Mouse (Mus musculus) gastrocnemius, postnatal 36 days (tissue): ENCODE measurements around the gene Rnf130. TPM values are rescaled to one million over a fixed set of nuclear protein-coding genes. Genes with fewer than 3 reads are reported as not detected.

ENCODE experiments used
- DNase-seq, 2 experiments: peaks; one replicate each; pipeline ENCODE4 v3.0.0; 2022
- intact Hi-C: fragments of 180-260 bp; cut with DNase I; formaldehyde crosslinking; loops from one replicate; pipeline ENCODE4 v1.15.1; 2025
- long read RNA-seq, 2 experiments: library from polyadenylated mRNA; stranded (forward); transcript quantifications; one replicate each; pipeline ENCODE4 v2.0.0; 2021
- total RNA-seq, 2 experiments: library from RNA; stranded (reverse); gene quantifications; 2 replicates each; pipeline ENCODE4 v1.2.3; 2021

Gene Rnf130
- 10 to 100 TPM; 37.5 to 44.1 TPM for total RNA-seq
- long read RNA-seq, experiment 1, transcript Rnf130-202 (9 exons, 1,502 nt), result major isoform, 38 of 51 reads
- long read RNA-seq, experiment 1, partial matches to known transcripts, result 6 of 51 reads
- long read RNA-seq, experiment 1, other reads (novel, unspliced or antisense), result 5 of 51 reads
- long read RNA-seq, experiment 2, transcript Rnf130-202 (9 exons, 1,502 nt), result major isoform, 33 of 52 reads
- long read RNA-seq, experiment 2, partial matches to known transcripts, result 2 of 52 reads
- long read RNA-seq, experiment 2, other reads (novel, unspliced or antisense), result 13 of 52 reads

DNA sequence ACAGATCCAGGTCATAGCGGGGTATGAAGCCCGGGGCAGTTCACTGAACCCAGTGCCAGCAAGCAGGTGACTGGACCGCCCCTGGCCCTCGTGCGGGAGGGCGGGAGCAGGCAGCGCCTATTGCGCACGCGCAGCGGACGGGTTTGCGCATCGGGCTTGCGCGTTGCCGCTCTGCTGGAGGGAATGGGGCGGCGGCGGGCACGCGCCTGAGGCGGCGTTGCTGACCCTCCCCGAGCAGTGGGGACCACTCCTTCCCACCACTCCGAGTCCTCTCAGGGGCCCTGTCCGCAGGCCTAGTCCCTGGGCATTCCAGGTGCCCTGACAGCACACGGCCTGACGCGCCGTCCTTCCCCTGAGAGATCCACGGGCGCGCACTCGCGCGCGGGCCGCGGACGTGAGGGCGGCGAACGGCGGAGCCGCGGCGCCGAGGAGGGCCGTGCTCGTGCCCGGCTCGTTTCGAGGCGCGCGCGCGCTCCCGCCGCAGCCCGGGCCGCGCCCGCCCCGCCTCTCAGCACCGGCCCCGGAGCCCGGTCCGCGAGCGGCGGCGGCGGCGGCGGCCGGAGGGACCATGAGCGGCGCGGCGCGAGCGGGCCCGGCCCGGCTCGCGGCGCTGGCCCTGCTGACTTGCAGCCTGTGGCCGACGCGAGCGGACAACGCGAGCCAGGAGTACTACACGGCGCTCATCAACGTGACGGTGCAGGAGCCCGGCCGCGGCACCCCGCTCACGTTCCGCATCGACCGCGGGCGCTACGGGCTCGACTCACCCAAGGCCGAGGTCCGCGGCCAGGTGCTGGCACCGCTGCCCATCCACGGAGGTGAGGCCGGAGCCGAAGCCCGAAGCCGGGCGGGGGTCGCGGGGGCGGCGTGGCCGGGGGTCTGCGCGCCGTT is at the start of gene Rnf130:
Gene Rnf130 (plus strand): TSS at position 514 of the 888 bp plus-strand sequence.
- peak; percentile 93 to 95 for DNase-seq
- intact Hi-C loops, result loop anchor here (5.0 kb wide), 1 partner anchor 107 kb away; the partner anchor contains the start of gene Tbc1d9b

DNA sequence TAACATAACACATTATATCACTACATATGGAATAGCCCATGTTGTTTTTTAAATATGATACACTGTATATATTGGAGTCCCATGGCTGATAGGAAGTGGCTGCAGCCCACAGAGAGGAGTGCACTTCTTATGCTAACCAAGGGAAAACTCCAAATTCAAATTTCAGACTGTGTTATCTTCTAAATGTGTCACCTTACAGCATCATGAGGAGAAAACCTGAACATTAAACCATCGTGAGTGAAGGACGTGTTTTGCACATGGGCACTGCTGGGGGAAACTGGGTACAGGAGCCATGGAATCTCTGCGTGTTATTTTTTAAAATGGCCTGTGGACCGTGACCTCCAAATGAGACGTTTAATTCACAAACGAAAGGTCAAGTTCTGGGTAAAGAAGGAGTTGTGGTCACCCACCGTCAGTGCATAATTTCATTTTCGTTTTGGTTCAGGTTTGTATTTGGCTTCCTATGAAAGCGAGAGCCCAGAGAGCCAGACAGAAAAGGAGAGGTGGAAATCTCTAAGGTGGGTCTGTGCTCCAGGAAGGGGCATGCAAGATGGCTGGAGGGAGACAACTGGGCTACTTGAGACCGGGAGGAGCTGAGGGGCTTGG is 47.1 kb upstream of the Rnf130 start:
- no peak for DNase-seq
- intact Hi-C loops, result no loop called here

DNA sequence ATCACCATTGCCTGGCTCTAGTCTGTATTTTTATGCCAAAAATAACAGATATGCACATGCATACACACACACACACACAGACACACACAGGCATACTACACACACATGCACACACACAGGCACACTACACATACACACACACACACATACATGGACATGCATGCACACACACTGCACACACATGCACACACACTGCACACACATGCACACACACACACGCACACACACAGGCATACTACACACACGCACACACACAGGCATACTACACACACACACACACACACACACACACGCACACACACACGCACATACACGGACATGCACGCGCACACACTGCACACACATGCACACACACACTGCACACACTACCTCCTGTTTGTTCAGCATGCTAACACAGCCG is 46.2 kb upstream of the Rnf130 start:
- DNase-seq, result no peak
- intact Hi-C loops, result no loop called here

DNA sequence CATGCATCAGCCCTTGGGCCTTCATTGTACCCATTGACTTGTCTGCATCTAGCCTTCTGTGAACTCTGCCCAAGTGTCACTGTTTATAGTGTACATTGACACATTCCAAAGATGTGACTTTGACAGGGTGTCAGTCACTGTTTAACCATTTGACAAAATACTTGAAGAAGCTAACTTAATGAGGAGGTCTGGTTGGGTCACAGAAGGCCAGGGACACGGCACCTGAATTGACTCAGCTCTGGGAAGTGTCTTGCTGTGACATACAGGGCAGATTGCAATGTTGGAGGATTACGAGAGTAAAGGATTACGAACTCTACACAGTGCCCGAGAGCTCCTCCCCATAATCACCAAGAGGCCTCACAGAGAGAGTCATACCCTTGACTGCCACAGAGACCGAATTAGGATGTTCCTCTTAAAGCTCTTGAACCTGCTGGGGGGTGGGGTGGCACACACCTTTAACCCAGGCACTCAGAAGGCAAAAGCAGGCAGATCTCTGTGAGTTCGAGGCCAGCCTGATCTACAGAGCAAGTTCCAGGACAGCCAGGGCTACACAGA is 44.4 kb upstream of the Rnf130 start:
- DNase-seq, result no peak
- intact Hi-C loops, result no loop called here

DNA sequence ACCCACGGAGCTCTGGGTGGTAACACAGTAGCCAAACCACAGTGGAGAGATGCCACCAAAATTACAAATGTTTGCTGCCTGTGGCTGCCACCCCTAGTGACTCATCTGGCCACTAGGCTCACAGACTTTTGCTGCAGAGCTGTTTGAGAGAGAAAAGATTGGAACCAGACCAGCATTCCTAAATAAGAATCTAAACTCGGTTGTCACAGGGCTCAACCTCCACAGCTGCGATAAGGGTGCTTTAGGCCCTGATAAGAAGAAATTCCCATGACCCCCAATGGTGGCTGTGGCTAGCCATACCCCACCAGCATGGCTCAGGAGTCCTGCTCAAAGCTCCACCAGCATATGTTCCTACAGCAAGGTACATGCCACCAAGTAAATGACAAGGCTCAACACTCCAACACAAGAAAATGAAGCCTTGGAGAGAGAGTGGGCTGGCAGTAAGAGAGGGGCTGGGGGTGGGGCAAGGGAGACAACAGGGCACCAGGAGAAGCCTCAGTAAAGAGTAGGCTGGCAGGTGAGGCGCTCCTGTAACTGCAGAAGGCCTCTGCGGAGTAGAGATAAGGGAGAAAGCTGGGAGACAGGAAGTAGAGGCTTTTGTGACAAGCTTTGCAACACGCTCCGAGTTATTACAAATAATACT is 43.7 kb upstream of the Rnf130 start:
- DNase-seq, result no peak
- intact Hi-C loops, result no loop called here

DNA sequence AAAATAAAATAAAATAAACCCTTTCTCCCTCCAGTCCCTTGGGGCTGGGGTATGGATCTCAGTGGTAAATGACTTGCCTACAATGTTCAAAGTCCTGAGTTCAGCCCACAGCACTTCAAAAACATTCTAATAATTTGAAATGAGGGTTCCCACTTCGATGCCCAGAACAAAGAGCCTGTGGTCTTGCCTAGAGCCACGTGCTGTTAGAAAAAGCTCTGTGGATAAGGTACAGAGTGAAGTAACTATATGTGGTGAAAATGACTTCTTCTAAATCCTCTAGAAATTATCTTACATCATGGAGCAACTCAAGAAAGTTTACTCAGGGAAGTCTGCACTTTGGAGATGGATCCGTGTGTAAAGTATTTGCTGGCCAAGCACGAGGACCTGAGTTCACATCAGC is 43.1 kb upstream of the Rnf130 start:
- intact Hi-C loops, result no loop called here

DNA sequence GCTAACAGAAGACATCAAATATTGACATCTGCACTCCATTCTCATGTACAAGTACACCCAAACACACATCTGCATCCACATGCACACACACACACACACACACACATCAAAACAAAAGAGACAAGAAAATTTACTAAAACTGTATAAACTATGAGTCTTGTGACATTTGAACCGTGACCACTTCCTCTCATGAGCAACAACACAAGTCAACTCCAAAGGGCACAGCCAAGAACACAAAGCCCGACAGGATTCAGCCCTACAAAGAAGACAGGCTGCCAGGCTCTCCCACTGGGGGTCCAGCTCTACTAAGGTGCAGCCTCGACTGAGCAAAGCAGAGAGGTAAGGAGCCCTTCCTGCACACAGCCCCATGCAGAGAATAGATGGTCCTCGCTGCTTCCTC is 42.3 kb upstream of the Rnf130 start:
- intact Hi-C loops, result no loop called here
- DNase-seq, result no peak

More for the DNA sequence above, 43.1 kb upstream of the Rnf130 start:
- DNase-seq, result no peak

DNA sequence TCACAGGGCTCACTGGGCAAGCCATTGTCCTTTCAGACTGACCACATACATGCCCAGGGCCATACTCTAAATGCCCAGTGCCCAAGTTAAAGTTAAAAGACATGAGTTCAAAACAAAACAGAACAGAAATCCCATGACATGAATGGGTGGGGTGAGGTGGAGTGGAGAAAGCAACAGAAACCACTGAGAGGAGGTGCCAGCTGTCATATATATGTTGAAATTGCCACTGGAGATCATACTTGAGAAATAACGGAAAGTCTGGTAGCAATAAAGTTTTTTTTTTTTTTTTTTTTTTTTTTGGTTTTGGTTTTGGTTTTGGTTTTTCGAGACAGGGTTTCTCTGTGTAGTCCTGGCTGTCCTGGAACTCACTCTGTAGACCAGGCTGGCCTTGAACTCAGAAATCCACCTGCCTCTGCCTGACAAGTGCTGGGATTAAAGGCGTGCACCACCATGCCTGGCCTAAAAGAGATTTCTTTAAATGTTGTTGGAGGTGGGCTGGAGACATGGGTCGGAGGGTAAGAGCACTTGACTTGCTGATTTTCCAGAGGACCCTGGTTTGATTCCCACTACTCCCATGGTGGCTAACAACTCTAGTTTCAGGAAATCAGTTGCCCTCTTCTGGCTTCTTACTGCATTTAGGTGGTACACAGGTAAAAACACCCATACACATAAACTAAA is 41.1 kb upstream of the Rnf130 start:
- intact Hi-C loops, result loop anchor here (2.0 kb wide), 1 partner anchor 147 kb away; the partner anchor contains the start of gene Tbc1d9b
- DNase-seq, result no peak

DNA sequence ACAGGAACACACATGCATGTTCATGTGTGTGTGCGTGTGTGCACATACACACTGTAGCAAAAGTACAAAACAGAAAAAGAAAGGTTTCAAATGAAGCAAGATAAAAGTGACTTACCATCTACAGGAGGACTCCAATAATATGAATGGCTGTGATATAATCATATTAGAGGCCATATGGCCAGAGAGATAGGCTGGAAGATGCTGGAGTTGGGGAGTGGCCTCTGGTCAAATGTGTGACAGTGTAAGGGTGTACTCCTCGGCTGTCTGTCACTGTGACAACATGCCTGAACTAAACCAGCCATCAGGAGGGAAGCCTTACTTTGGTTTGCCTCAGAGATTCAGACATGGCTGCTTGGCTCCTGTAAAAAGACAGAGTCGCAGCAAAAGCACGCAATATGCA is 40.1 kb upstream of the Rnf130 start:
- intact Hi-C loops, result loop anchor here (2.0 kb wide), 1 partner anchor 146 kb away; the partner anchor contains the start of gene Tbc1d9b
- DNase-seq, result no peak

DNA sequence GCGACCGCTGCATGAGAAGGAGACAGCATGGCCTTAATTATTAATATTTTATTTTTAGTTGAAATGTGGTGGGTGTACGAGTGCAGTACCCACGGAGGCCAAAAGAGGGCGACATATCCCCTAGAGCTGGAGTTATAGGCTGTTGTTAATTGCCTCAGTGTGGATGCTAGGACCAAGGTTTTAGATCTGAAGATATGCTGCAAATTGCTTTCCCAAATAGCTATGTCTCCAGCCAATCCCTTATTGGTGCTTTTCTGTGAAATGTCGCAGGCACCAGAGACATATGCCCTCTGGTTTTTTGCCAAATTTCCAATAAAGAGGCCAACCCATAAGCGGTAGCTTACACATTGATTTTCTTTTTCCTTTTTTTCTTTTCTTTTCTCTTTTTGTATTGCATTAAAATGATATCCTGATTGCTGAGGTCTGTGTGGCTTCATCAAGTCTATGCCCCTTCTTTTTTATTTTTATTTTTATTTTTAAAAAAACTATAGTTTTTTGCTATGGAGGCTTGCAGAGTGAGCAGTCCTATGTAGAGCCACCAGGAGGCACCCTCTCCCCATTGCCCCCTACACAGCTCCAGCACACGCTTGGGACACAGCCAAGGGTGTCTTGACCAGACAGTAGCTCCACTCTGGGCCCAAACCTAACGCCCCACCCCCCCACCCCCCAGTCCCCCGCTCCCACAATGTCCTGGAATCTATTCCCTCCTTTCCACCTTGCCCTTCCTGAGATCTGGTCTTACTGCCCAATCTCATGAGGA is 38.7 kb upstream of the Rnf130 start:
- DNase-seq, result peak; percentile 28 to 43
- intact Hi-C loops, result no loop called here

DNA sequence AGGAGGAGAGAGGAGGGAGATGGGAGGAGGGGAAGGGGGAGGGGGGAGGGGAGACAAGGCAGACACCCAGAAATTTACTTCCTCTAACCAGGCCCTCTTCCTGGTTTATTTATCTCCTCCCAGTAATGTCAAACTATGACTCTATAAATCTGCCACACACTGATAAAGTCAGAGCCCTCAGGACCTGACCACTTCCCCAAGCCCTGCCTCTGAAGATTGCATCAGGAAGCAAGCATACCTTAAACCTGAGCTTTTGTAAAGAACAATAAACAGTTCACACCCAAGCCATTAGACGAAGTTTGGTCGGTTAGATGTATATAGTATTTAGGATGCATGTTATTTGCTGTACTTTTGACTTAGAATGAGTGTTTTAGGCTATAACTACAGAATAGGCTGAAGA is 30.6 kb upstream of the Rnf130 start:
- intact Hi-C loops, result no loop called here

DNA sequence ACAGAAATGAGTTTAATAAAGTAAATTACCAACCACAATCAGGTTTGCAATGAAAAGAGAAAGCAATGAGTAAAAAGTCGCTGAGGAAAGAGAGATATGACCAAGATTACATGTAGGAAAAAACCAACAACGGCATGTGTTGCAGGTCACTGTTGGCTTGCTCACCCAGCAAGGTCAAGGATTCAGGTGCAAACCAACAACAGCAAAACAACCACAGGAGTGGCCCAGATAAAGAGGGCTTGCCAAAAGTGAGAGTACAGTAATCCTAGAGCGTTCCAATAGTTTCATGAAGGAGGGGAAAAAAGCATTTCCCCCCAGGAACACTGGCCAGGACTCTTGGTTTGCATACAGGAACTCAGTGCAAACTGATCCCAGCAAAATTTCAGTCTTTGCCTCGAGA is 28.7 kb upstream of the Rnf130 start:
- intact Hi-C loops, result no loop called here
- DNase-seq, result no peak

More for the DNA sequence above, 30.6 kb upstream of the Rnf130 start:
- DNase-seq, result no peak

DNA sequence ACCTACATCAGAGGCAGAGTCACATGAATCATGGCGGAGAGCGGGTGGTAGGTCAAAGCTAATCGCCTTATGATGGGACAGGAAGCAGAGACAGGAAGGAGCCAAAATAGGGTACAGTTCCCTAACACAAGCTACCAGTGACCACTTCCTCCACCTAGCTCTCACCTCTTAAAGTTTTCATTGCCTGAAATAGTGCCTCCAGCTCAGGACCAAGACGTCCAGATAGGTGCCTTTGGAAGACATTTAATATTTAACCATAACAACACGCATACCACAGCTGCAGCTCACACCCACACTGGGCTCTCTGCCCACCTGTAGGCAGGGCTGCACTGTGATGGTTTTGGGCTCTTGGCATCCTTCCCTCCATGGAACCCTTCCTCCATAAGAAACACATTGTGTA is 27.8 kb upstream of the Rnf130 start:
- no peak for DNase-seq
- intact Hi-C loops, result no loop called here

DNA sequence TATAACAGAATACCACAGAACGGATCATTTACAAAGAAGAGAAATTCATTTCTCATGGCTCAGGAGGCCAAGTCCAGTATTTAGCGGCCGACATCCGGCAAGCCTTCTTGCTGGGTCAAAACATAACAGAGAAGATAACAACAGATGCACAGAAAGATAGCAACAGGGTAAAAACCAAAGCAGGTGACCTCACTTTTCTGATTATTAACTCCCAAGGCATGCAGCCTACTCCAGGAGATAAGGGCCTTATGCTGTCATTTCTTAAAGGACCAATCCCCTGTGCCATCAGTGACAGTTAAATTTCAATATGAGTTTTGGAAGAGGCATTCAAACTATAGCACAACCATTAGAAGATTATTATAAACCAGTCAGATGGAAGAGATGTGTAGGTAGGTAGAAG is 22.3 kb upstream of the Rnf130 start:
- intact Hi-C loops, result no loop called here
- DNase-seq, result no peak

DNA sequence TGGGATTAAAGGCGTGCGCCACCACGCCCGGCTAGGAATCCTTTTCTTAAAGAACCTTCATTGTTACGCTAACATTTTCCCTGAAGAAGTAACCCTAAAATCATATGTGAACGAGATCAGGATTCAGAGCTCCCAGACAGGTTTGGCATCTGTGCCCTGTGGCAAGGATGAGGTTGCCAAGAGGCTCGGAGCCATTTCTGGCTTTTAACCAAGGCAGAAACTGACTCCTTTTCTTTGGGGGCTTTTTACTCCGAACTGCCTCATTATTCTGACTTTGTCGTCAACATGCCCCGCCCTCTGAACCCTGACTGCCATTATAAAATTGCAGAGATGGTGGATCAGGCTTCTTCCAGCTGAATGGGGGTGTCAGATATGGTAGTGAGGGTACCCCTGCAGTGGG is 17.4 kb upstream of the Rnf130 start:
- no peak for DNase-seq
- intact Hi-C loops, result no loop called here

DNA sequence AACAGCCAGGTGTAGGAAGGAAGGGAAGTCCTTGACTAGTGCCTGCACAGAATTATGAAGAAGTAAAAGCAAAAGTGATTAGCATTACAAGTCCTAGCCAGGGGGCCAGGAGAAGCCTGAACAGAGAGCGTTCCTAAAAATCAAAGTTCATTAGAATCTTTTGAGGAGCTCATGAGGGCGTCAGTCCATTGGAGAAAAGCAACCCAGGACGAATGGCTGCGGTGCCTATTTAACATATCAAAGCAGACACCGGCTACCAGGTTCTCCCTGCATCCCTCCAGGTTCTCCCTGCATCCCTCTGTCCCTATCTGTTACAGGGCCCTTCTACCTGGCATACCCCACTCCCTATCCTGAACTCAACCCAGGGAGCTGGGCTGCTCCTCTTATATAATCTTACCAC is 16.9 kb upstream of the Rnf130 start:
- DNase-seq, result no peak
- intact Hi-C loops, result no loop called here

DNA sequence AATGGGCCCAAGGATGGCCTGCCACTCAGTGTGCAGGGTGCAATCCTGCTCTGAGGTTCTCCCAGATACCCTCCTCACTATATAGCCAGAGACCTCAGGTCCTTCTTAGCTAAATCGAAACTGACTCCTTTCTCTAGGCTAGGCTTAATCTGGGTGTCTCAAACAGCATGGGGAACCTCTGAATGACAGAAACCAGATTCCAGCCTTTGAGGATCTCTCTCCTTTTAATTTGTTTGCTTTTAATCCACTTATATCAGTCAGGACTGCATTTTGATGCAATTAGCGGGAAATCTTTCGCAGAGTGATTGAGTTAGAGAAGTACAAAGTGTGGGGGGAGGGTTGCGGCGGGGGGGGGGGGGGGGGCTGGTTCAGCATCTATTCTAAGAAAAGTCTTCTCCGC is 12.1 kb upstream of the Rnf130 start:
- intact Hi-C loops, result no loop called here
- no peak for DNase-seq

DNA sequence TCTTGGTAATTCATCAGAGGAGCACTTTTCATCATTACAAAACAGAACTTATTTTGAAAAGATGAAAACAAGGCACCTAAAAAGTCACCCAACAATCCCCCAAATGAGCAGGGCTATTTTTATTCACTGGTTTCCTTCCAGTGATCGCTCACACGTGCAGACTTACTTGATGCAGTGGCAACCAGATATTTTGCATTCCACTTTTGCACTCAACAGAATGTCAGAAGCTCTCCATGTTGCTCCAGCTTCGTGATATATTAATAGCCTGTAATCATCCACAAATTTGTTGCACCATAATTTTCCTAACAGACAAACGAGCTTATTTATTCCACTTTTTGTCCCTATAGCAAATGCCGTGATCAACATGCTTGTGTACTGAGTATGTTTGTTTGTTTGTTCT is 8.6 kb upstream of the Rnf130 start:
- intact Hi-C loops, result no loop called here
- no peak for DNase-seq

DNA sequence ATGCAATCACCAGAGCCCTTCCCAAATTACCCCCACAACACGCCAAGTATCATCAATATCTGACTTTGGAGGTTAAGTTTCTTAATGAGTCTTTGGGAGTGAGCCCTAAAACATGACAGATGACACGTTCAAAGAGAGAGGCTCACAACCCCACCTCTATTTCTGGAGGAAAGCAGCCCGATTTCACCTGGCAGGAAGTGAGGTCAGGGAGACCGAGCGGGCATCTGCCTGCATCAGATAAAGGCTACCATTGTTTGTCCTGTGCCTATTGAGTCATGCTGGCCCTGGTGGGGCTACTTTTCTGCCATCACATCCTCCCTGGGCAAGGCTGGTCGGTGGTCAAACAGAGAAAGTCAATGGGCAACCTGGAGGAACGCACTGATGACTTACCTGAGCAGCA is 7.6 kb upstream of the Rnf130 start:
- no peak for DNase-seq
- intact Hi-C loops, result no loop called here
